Mouse (Mus musculus) urinary bladder, postnatal 4 days (tissue): ENCODE results near the gene Galnt2.

Source experiments
- DNase-seq, 2 experiments: peaks; one replicate each; pipeline ENCODE4 v3.0.0; 2021 to 2022; ENCODE audit warnings: low spot score in 2 of 2

The Galnt2 gene

GRCm38 (mm10) chr8:124368213-124368612 is 137.0 kb downstream of the Galnt2 start:
- DNase-seq, result peak in 1 of 2 experiments; percentile 80

GRCm38 (mm10) chr8:124370422-124371183 is 139.4 kb downstream of the Galnt2 start:
- DNase-seq, result no peak

- DNase-seq, result no peak
These were observed 140.4 kb downstream of the Galnt2 start for GRCm38 (mm10) chr8:124371410-124372123.

- no peak for DNase-seq
These were observed 142.6 kb downstream of the Galnt2 start for GRCm38 (mm10) chr8:124373753-124374152.

GRCm38 (mm10) chr8:124375168-124375567 is 144.0 kb downstream of the Galnt2 start:
- no peak for DNase-seq

- no peak for DNase-seq
These were observed 144.5 kb downstream of the Galnt2 start for GRCm38 (mm10) chr8:124375727-124376126.

- no peak for DNase-seq
These were observed 145.2 kb downstream of the Galnt2 start for GRCm38 (mm10) chr8:124376406-124376805.

- no peak for DNase-seq
These were observed 148.1 kb downstream of the Galnt2 start for GRCm38 (mm10) chr8:124379289-124379688.

- no peak for DNase-seq
These were observed 151.0 kb downstream of the Galnt2 start for GRCm38 (mm10) chr8:124382235-124382634.

- no peak for DNase-seq
These were observed 153.1 kb downstream of the Galnt2 start for GRCm38 (mm10) chr8:124384336-124384735.

GRCm38 (mm10) chr8:124386225-124386899 is 155.2 kb downstream of the Galnt2 start:
- no peak for DNase-seq

- no peak for DNase-seq
These were observed 158.3 kb downstream of the Galnt2 start for GRCm38 (mm10) chr8:124389495-124389894.

- no peak for DNase-seq
These were observed 160.0 kb downstream of the Galnt2 start for GRCm38 (mm10) chr8:124391191-124391590.

GRCm38 (mm10) chr8:124392271-124393012 is 161.3 kb downstream of the Galnt2 start:
- DNase-seq, result no peak

- DNase-seq, result no peak
These were observed 161.8 kb downstream of the Galnt2 start for GRCm38 (mm10) chr8:124393013-124393412.

GRCm38 (mm10) chr8:124393927-124394326 is 162.7 kb downstream of the Galnt2 start:
- DNase-seq, result no peak

- no peak for DNase-seq
These were observed 163.8 kb downstream of the Galnt2 start for GRCm38 (mm10) chr8:124394951-124395350.
